Mouse (Mus musculus) embryonic facial prominence, embryonic 13.5 days (tissue): Measurements from ENCODE around the gene Scgb1b15. TPM values are rescaled to one million over a fixed set of nuclear protein-coding genes. Genes with fewer than 3 reads are reported as not detected.
"Not testable (repeated sequence)": the region's sequence is repeated elsewhere in the genome, so short reads cannot be mapped to it uniquely, and the experiment has no call there.

Experiments used
- ATAC-seq: fragments of 200-750 bp; cut with Nextera tagmentation; 2 replicates; pipeline ENCODE4 v1.8.0; 2017; ENCODE audit warnings: low read depth; ENCODE audit not compliant: insufficient number of reproducible peaks, insufficient read depth, low FRiP score, low TSS enrichment
- H3K27ac ChIP-seq: fragments of 300-500 bp; sonication (generic); 2 replicates; pipeline ENCODE4 v1.5.1; 2015; ENCODE audit warnings: moderate library complexity, mild to moderate bottlenecking, inconsistent platforms
- H3K27me3 ChIP-seq: fragments of 300-500 bp; sonication (generic); 2 replicates; pipeline ENCODE4 v1.6.1; 2015; ENCODE audit warnings: mild to moderate bottlenecking, inconsistent platforms
- H3K36me3 ChIP-seq: fragments of 300-500 bp; sonication (generic); 2 replicates; pipeline ENCODE4 v1.6.1; 2015; ENCODE audit warnings: mild to moderate bottlenecking, inconsistent platforms
- H3K4me1 ChIP-seq: fragments of 300-500 bp; sonication (generic); 2 replicates; pipeline ENCODE4 v1.6.1; 2015; ENCODE audit warnings: inconsistent platforms
- H3K4me2 ChIP-seq: fragments of 300-500 bp; sonication (generic); 2 replicates; pipeline ENCODE4 v1.6.1; 2015; ENCODE audit warnings: moderate library complexity, mild to moderate bottlenecking, inconsistent platforms
- H3K4me3 ChIP-seq: fragments of 300-500 bp; sonication (generic); 2 replicates; pipeline ENCODE4 v1.5.1; 2015; ENCODE audit warnings: mild to moderate bottlenecking, inconsistent platforms
- H3K9ac ChIP-seq: fragments of 300-500 bp; sonication (generic); 2 replicates; pipeline ENCODE4 v1.6.1; 2015; ENCODE audit warnings: mild to moderate bottlenecking, inconsistent platforms
- H3K9me3 ChIP-seq: fragments of 300-500 bp; sonication (generic); 2 replicates; pipeline ENCODE4 v1.6.1; 2016; ENCODE audit warnings: inconsistent platforms
- polyA plus RNA-seq: library from polyadenylated mRNA; unstranded; fragments of >200 nt; fragmentation: Nextera tagmentation; extraction: Ambion mirVana; gene quantifications from 2 replicates; pipeline ENCODE4 v1.2.1, GENCODE M21; 2015

Scgb1b15 gene
- polyA plus RNA-seq, result not detected in 2 replicates

GRCm38 (mm10) chr7:32836254-32836653, at the start of gene Scgb1b15:
TSS of gene Scgb1b15 (plus strand) at chr7:32836554.
- not testable (repeated sequence) for H3K9me3 ChIP-seq, H3K9ac ChIP-seq, H3K4me1 ChIP-seq, H3K36me3 ChIP-seq, H3K27ac ChIP-seq, H3K27me3 ChIP-seq, H3K4me2 ChIP-seq, ATAC-seq, H3K4me3 ChIP-seq

GRCm38 (mm10) chr7:32829562-32829961, 6.8 kb upstream of the Scgb1b15 start, which contains the start of gene Scgb2b15:
TSS of gene Scgb2b15 (minus strand) at chr7:32829662.
- H3K27ac ChIP-seq, H3K4me1 ChIP-seq, ATAC-seq, H3K9ac ChIP-seq, H3K36me3 ChIP-seq, H3K4me2 ChIP-seq, H3K4me3 ChIP-seq, H3K9me3 ChIP-seq, H3K27me3 ChIP-seq: not testable (repeated sequence)

Other genes starting within 250 kb of the Scgb1b15 start
- not detected in 2 replicates for gene Scgb2b15, start 6.9 kb upstream of the Scgb1b15 start, polyA plus RNA-seq
- not detected in 2 replicates for gene Scgb2b17, start 220.0 kb downstream of the Scgb1b15 start, polyA plus RNA-seq
- gene Scgb1b17, start 226.9 kb downstream of the Scgb1b15 start, polyA plus RNA-seq, result not detected in 2 replicates